Mouse (Mus musculus): Measurements from ENCODE around the gene Cdk5rap3.

GRCm38 (mm10) chr11:96916885-96917396 lies 645 bp upstream of the Cdk5rap3 start:
- TF ChIP-seq CTCF (conservative IDR thresholded peaks at IDR 0.05; ENCODE audit: low read length): no peak
- no peak for TF ChIP-seq NANOG (IDR thresholded peaks at IDR 0.05; ENCODE audit: borderline replicate concordance, low read length)
